Mouse (Mus musculus) MEL (cell line): ENCODE measurements around the gene Trank1. TPM values are rescaled to one million over a fixed set of nuclear protein-coding genes. Genes with fewer than 3 reads are reported as not detected.

Source experiments
- DNase-seq: peaks from one replicate; pipeline ENCODE4 v3.0.0; 2011; ENCODE audit warnings: low read depth, low spot score
- H3K27ac ChIP-seq: 2 replicates; pipeline ENCODE4 v1.5.1; 2012; ENCODE audit warnings: low read depth, mild to moderate bottlenecking, control low read depth, low read length, moderate library complexity; ENCODE audit not compliant: control insufficient read depth
- H3K27me3 ChIP-seq, 2 experiments: fragments of 150-350 bp in 1 of 2; sonication (generic) in 1 of 2; 2 replicates each; pipeline ENCODE4 v1.6.1; 2012; ENCODE audit warnings: low read length in 2 of 2, mild to moderate bottlenecking in 2 of 2, improper control_type of control experiment in 1 of 2, moderate library complexity in 1 of 2; ENCODE audit not compliant: insufficient read depth in 2 of 2, control insufficient read depth in 1 of 2
- H3K36me3 ChIP-seq, 2 experiments: 2 replicates each; pipeline ENCODE4 v1.6.1; 2012 to 2014; ENCODE audit warnings: low read length in 2 of 2, improper control_type of control experiment in 1 of 2, inconsistent platforms in 1 of 2, mild to moderate bottlenecking in 1 of 2; ENCODE audit not compliant: insufficient read depth in 2 of 2, control insufficient read depth in 1 of 2
- H3K4me1 ChIP-seq, 2 experiments: fragments of 150-350 bp in 1 of 2; sonication (generic) in 1 of 2; 2 replicates each; pipeline ENCODE4 v1.6.1; 2012; ENCODE audit warnings: low read length in 2 of 2, improper control_type of control experiment in 1 of 2, mild to moderate bottlenecking in 1 of 2; ENCODE audit not compliant: insufficient read depth in 2 of 2, control insufficient read depth in 1 of 2
- H3K4me3 ChIP-seq, 2 experiments: fragments of 150-350 bp in 1 of 2; sonication (generic) in 1 of 2; 2 replicates each; pipeline ENCODE4 v1.5.1; 2012; ENCODE audit warnings: low read depth in 2 of 2, low read length in 2 of 2, mild to moderate bottlenecking in 2 of 2, moderate library complexity in 2 of 2, control low read depth in 1 of 2, improper control_type of control experiment in 1 of 2; ENCODE audit not compliant: control insufficient read depth in 1 of 2, insufficient read depth in 1 of 2
- H3K79me2 ChIP-seq: 2 replicates; pipeline ENCODE4 v1.6.1; 2012; ENCODE audit warnings: mild to moderate bottlenecking, low read length, moderate library complexity; ENCODE audit not compliant: control insufficient read depth, poor library complexity, insufficient read depth
- H3K9ac ChIP-seq: 2 replicates; pipeline ENCODE4 v1.6.1; 2012; ENCODE audit warnings: low read depth, mild to moderate bottlenecking, control low read depth, low read length, moderate library complexity; ENCODE audit not compliant: control insufficient read depth, poor library complexity, severe bottlenecking
- H3K9me3 ChIP-seq: fragments of 150-350 bp; sonication (generic); replicated peaks from 2 replicates; pipeline ENCODE4 v1.6.1; 2012; ENCODE audit warnings: mild to moderate bottlenecking, low read length, improper control_type of control experiment, moderate library complexity; ENCODE audit not compliant: insufficient read depth
- CHD1 ChIP-seq: IDR thresholded peaks from 2 replicates; pipeline ENCODE4 v1.6.1; 2012; ENCODE audit warnings: low read depth, mild to moderate bottlenecking, inconsistent platforms, low read length, improper control_type of control experiment
- CHD2 ChIP-seq: IDR thresholded peaks from 2 replicates; pipeline ENCODE4 v1.6.1; 2011; ENCODE audit warnings: low read length, improper control_type of control experiment
- ELF1 ChIP-seq: IDR thresholded peaks from 2 replicates; pipeline ENCODE4 v1.6.1; 2014; ENCODE audit warnings: low read depth, mild to moderate bottlenecking, inconsistent platforms, low read length, improper control_type of control experiment, moderate library complexity
- EP300 ChIP-seq, 2 experiments: IDR thresholded peaks; 2 replicates each; pipeline ENCODE4 v1.6.1; 2011; ENCODE audit warnings: improper control_type of control experiment in 2 of 2, low read length in 2 of 2, low read depth in 1 of 2, mild to moderate bottlenecking in 1 of 2
- ETS1 ChIP-seq: IDR thresholded peaks from 2 replicates; pipeline ENCODE4 v1.6.1; 2012; ENCODE audit warnings: low read depth, mild to moderate bottlenecking, inconsistent platforms, low read length, improper control_type of control experiment, moderate library complexity
- HCFC1 ChIP-seq: IDR thresholded peaks from 2 replicates; pipeline ENCODE4 v1.6.1; 2012; ENCODE audit warnings: low read depth, mild to moderate bottlenecking, inconsistent platforms, low read length, improper control_type of control experiment, moderate library complexity
- JUND ChIP-seq: IDR thresholded peaks from 2 replicates; pipeline ENCODE4 v1.6.1; 2011; ENCODE audit warnings: low read depth, mild to moderate bottlenecking, improper control_type of control experiment, low read length
- KAT2A ChIP-seq: conservative IDR thresholded peaks from 2 replicates; pipeline ENCODE4 v1.6.1; 2012; ENCODE audit warnings: low read depth, low read length, improper control_type of control experiment, inconsistent platforms
- MAZ ChIP-seq: IDR thresholded peaks from 2 replicates; pipeline ENCODE4 v1.6.1; 2012; ENCODE audit warnings: low read depth, mild to moderate bottlenecking, inconsistent platforms, low read length, improper control_type of control experiment
- MEF2A ChIP-seq: IDR thresholded peaks from 2 replicates; pipeline ENCODE4 v1.6.1; 2014; ENCODE audit warnings: low read depth, mild to moderate bottlenecking, inconsistent platforms, low read length, improper control_type of control experiment; ENCODE audit not compliant: poor library complexity, insufficient replicate concordance, severe bottlenecking; ENCODE audit errors: extremely low read depth
- MYC ChIP-seq: IDR thresholded peaks from 2 replicates; pipeline ENCODE4 v1.6.1; 2011; ENCODE audit warnings: low read depth, mild to moderate bottlenecking, low read length, improper control_type of control experiment, moderate library complexity
- NRF1 ChIP-seq: IDR thresholded peaks from 2 replicates; pipeline ENCODE4 v1.6.1; 2014; ENCODE audit warnings: low read depth, mild to moderate bottlenecking, inconsistent platforms, low read length, improper control_type of control experiment, moderate library complexity; ENCODE audit not compliant: poor library complexity, insufficient read depth, severe bottlenecking
- TAL1 ChIP-seq: IDR thresholded peaks from 2 replicates; pipeline ENCODE4 v1.6.1; 2012; ENCODE audit warnings: mild to moderate bottlenecking, inconsistent platforms, low read length, moderate library complexity, mixed read lengths
- USF1 ChIP-seq: IDR thresholded peaks from 2 replicates; pipeline ENCODE4 v1.6.1; 2014; ENCODE audit warnings: low read depth, mild to moderate bottlenecking, inconsistent platforms, low read length, improper control_type of control experiment, moderate library complexity
- ZKSCAN1 ChIP-seq: IDR thresholded peaks from 2 replicates; pipeline ENCODE4 v1.6.1; 2012; ENCODE audit warnings: low read depth, mild to moderate bottlenecking, inconsistent platforms, low read length, improper control_type of control experiment, moderate library complexity
- polyA plus RNA-seq, 2 experiments: library from polyadenylated mRNA; stranded (reverse) in 1 of 2; unstranded in 1 of 2; fragments of >175 nt in 1 of 2; fragments of >200 nt in 1 of 2; gene quantifications; 2 replicates each; pipeline versions ENCODE4 v1.2.1 to v1.2.4; 2012; ENCODE audit warnings: low replicate concordance in 2 of 2, low read depth in 1 of 2; ENCODE audit not compliant: insufficient read length in 2 of 2, insufficient read depth in 1 of 2, missing spikeins in 1 of 2
- total RNA-seq: library from RNA; depleted of rRNA; stranded (reverse); fragments of 300-350 nt; gene quantifications from 2 replicates; pipeline ENCODE4 v1.2.3, GENCODE M21; 2012

Gene Trank1
- total and polyA plus RNA-seq, 3 experiments: not detected

- TF ChIP-seq KAT2A: no peak
- TF ChIP-seq, all 39 proteins: peak for 0
- Histone ChIP-seq H3K9me3 (no peaks in the 10 kb centered on the region), H3K79me2 (no peaks in the 10 kb centered on the region), H3K9ac (no peak overlapping the region), H3K4me1 (peaks cover 2 to 6% of the 10 kb centered on the region in 2 experiments), H3K27ac (no peak overlapping the region), H3K4me3 (no peak overlapping the region), H3K36me3 (peaks cover 0 to 8% of the 10 kb centered on the region in 2 experiments; a peak in 2 of 4 replicates), H3K27me3 (no peaks in the 10 kb centered on the region)
- DNase-seq: no peak
Observed at GRCm38 (mm10) chr9:111304036-111304435, 7.5 kb upstream of the Trank1 start.

GRCm38 (mm10) chr9:111306142-111306541, 5.4 kb upstream of the Trank1 start:
- no peak overlapping the region for H3K9ac ChIP-seq
- no peaks in the 10 kb centered on the region for H3K27me3 ChIP-seq
- H3K36me3 ChIP-seq: peaks cover 0 to 8% of the 10 kb centered on the region in 2 experiments; a peak in 2 of 4 replicates
- TF ChIP-seq TAL1: no peak
- TF ChIP-seq CHD1: no peak
- TF ChIP-seq HCFC1: no peak
- no peak for TF ChIP-seq MYC
- TF ChIP-seq ELF1: no peak
- TF ChIP-seq ETS1: no peak
- no peak for TF ChIP-seq CHD2
- TF ChIP-seq EP300 (IDR thresholded peaks at IDR 0.05; ENCODE audit: low read depth in 1 of 2, low read length in 2 of 2): no peak
- TF ChIP-seq ZKSCAN1: no peak
- no peak for TF ChIP-seq MEF2A
- no peak for TF ChIP-seq NRF1
- TF ChIP-seq MAZ: no peak
- no peak for TF ChIP-seq USF1
- no peak for TF ChIP-seq JUND
- no peak for DNase-seq
- no peaks in the 10 kb centered on the region for H3K79me2 ChIP-seq
- peaks cover 2 to 6% of the 10 kb centered on the region in 2 experiments for H3K4me1 ChIP-seq
- no peaks in the 10 kb centered on the region for H3K9me3 ChIP-seq
- no peak overlapping the region for H3K4me3 ChIP-seq
- no peak overlapping the region for H3K27ac ChIP-seq
